Mouse (Mus musculus): ENCODE measurements around the gene BC049715.

DNA sequence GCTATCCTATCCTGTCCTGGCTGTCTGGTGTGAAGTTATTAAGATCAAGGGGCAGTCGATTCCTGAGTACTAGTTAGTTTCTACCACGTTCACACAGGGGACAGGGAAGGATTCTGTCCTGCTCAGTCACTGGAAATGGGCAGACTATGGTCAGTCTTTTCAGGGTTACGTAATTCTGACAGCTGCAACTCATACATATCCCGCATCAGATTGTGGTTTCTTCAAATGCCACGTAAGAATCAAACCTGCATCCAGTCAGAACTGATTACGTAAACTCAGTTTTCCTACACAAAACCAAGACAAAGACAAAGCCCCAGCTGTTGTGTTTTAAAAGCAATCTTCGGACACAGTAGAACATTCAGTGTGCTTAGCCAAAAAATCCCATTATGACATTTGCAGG is 12.0 kb upstream of the BC049715 start:
- TF ChIP-seq CTCF (IDR thresholded peaks at IDR 0.05 in 2 of 3, conservative IDR thresholded peaks at IDR 0.05 in 1 of 3; ENCODE audit: control insufficient read depth in 1 of 3, insufficient read depth in 1 of 3, low read depth in 2 of 3, low read length in 3 of 3, poor library complexity in 1 of 3, severe bottlenecking in 1 of 3): no peak
- no peak for TF ChIP-seq POLR2A (IDR thresholded peaks at IDR 0.05; ENCODE audit: control insufficient read depth in 1 of 2, insufficient read depth in 1 of 2, low read depth in 1 of 2, low read length in 2 of 2, poor library complexity in 1 of 2)
- TF ChIP-seq GABPA (IDR thresholded peaks at IDR 0.05; ENCODE audit: low read depth, low read length): no peak
- no peak for TF ChIP-seq MAZ (IDR thresholded peaks at IDR 0.05; ENCODE audit: low read depth, low read length)
- TF ChIP-seq ETS1 (IDR thresholded peaks at IDR 0.05; ENCODE audit: low read depth, low read length): no peak
- TF ChIP-seq ZNF384 (IDR thresholded peaks at IDR 0.05; ENCODE audit: low read depth, low read length): no peak
- TF ChIP-seq UBTF (IDR thresholded peaks at IDR 0.05; ENCODE audit: borderline replicate concordance, insufficient read depth, low read depth, low read length): no peak
- no peak for TF ChIP-seq EP300 (IDR thresholded peaks at IDR 0.05; ENCODE audit: low read depth in 1 of 2, low read length in 2 of 2)
- no peak for TF ChIP-seq ZC3H11A (IDR thresholded peaks at IDR 0.05; ENCODE audit: low read depth, low read length)
- no peak for TF ChIP-seq KAT2A (conservative IDR thresholded peaks at IDR 0.05; ENCODE audit: low read depth, low read length)
